Mouse (Mus musculus) layer of hippocampus, adult 9-11 months (tissue): ENCODE measurements around the gene Hcrtr2.
A peak's percentile ranks its signal among the peaks of the same experiment; 100 is the strongest.

Experiments used
- DNase-seq: peaks from one replicate; pipeline ENCODE4 v3.0.0; 2022

Gene Hcrtr2

GRCm38 (mm10) chr9:76234899-76235298 lies 88.8 kb downstream of the Hcrtr2 start:
- DNase-seq = no peak

- DNase-seq = no peak
Observed at GRCm38 (mm10) chr9:76230400-76230799, 93.3 kb downstream of the Hcrtr2 start.

DNA sequence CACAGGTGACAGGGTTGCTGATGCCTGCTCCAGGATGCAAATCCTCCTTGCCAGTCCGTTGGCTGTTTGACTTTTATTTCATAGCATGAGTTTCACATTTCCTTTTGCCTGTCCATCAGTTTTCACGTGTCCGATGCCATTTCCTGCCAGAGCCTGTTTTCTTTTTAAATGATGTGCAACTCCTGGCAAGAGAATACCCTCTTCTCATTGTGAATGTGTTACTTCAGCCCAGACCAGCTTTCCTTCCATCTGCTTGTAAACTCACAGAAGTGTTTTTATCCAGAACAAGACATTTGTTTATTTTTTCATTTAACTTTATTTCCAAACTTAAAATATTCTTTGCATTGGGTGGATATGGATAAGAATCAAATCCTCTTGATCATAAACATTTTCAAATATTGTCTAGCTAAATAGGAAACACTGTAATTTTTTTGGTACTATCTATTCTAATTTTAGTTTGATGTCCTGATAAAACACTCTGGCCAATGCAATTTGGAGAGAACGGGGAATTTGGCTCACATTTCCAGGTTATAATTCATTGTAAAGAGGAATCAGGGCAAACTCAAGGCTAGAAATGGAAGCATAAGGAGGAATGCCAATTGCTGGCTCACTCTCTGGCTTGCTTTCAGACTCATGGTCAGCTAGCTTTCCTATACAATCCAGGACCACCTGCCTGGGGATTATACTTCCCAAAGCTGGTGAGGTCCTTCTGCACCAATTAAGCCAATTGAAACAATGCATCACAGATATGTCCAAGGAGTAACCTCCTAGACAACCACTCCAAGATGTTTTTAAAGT lies 106.3 kb downstream of the Hcrtr2 start:
- DNase-seq = no peak

- peak; percentile 51 for DNase-seq
Observed at GRCm38 (mm10) chr9:76214678-76215077, 109.0 kb downstream of the Hcrtr2 start.

DNA sequence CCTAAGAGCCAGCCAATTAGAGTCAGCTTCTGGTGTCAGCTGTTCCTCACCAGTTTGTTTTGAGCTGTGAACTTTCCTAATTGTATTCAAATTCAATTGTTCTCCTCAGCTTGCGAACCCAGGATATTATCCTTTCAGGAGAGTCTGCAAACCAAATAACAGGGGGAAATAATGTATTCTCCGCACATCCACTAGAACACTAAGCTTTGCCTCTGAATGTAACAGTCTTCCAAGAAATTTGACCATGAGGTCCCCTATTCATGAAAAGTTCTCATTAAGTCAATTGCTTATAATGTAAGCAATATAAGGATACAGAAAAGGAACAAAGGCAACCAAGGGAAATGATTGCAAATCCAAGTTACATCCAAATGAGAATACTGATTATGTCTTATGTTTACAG lies 110.1 kb downstream of the Hcrtr2 start, which contains the start of gene Gfral:
TSS of gene Gfral (minus strand) at position 101 of the 400 bp plus-strand sequence.
- DNase-seq = no peak

- DNase-seq = peak; percentile 4
Observed at GRCm38 (mm10) chr9:76196917-76197316, 126.7 kb downstream of the Hcrtr2 start.

DNA sequence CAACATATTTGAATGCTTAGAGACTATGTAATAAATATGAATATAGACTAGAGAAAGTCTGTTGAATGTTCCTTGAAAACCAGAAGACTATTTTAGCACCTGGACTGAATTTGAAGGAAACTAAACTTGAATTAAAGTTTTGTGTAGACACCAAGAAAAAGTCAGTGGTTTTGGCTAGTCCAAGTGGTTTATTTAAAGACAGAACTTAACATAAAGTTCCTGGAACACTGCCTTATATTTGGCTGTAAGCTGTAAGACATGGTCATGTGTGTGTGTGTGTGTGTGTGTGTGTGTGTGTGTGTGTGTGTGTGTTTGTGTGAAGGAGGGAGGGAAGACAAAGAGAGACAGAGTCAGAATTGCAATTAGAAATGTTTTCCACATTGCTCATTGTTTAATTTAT lies 144.4 kb downstream of the Hcrtr2 start:
- no peak for DNase-seq
